Mouse (Mus musculus): ENCODE results near the gene Jazf1. TPM values are rescaled to one million over a fixed set of nuclear protein-coding genes. Genes with fewer than 3 reads are reported as not detected.

Gene Jazf1
- polyA plus RNA-seq, 1 experiment from 2014 or later, result 13.9 TPM

- Histone ChIP-seq H3K4me2 (no peak overlapping the region), H3K4me3 (no peak overlapping the region), H3K27ac (no peak overlapping the region), H3K27me3 (no peaks in the 10 kb centered on the region), H3K36me3 (no peaks in the 10 kb centered on the region), H3K9ac (no peak overlapping the region), H3K4me1 (replicated peaks) (no peaks in the 10 kb centered on the region), H3K9me3 (replicated peaks) (no peaks in the 10 kb centered on the region)
- no peak for ATAC-seq (replicated peaks; ENCODE audit: insufficient number of reproducible peaks, insufficient read depth, low FRiP score, low read depth)
- WGBS, result 79% methylated on average over 2 of the region's 2 CpGs
Observed at GRCm38 (mm10) chr6:52868352-52868751, 200.1 kb downstream of the Jazf1 start.

GRCm38 (mm10) chr6:52861928-52862327 is 206.5 kb downstream of the Jazf1 start:
- H3K27ac ChIP-seq, result peak overlapping the region; percentile 66
- WGBS, result 19% methylated on average over 7 of the region's 7 CpGs
- H3K4me2 ChIP-seq, result no peak overlapping the region
- H3K4me1 ChIP-seq (replicated peaks), result peaks cover 31% of the 10 kb centered on the region
- peak; percentile 76; the same call in 1 of the 2 replicates for ATAC-seq (replicated peaks; ENCODE audit: insufficient number of reproducible peaks, insufficient read depth, low FRiP score, low read depth)
- no peak overlapping the region for H3K4me3 ChIP-seq
- no peak overlapping the region for H3K9ac ChIP-seq
- no peaks in the 10 kb centered on the region for H3K9me3 ChIP-seq (replicated peaks)
- no peaks in the 10 kb centered on the region for H3K27me3 ChIP-seq
- no peaks in the 10 kb centered on the region for H3K36me3 ChIP-seq

DNA sequence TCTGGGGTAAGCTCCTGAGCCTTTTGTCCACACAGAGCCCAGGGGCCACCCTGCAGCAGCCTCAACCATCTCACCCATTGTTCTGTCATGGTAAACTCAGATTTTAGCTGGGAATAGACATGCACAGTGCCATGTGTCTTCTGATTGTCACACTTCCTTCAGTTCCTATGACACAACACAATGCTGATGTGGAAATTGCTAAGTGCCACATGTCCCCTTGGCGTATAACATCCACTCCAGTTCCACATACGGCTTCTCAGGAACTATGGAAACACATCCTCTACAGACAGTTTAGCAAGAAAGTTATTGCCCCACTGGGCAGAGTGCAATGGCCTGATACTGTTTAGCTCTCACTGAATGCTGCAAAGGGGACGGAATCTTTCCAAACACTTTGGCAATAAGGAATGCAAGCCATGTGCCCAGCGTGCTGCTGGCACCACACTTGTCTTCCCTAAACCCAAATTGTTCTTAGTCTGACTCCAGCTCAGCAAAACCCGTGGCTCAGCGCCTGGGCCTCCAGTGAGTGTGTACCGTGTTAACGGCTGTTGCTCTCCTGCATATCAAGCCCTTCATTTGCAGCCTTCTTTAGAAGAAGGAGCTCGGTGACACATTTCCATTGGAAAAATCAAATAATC is 207.1 kb downstream of the Jazf1 start:
- ATAC-seq (replicated peaks; ENCODE audit: insufficient number of reproducible peaks, insufficient read depth, low FRiP score, low read depth), result no peak
- WGBS, result 62% methylated on average over 9 of the region's 9 CpGs
- peak overlapping the region; percentile 66 for H3K27ac ChIP-seq

DNA sequence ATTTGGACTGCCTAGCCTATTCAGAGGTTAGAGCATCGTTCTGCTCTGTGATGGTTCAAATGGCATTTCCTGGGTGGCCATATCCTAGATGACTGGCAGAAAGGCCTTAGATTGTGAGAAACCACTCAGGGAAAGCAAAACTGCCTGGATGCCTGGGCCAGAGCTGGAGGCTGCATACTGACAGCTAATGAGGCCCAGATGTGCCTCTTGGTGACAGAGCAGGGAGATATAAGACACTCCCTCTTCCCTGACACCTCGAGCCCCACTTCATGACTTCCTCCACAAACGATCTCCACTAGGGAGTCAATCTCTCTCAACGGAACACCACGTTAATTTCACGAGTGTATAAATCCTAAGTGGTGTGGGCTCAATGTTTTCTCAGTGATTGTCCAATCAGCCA is 207.7 kb downstream of the Jazf1 start:
- Histone ChIP-seq H3K9ac (no peak overlapping the region), H3K27ac (peak overlapping the region; percentile 66; the same call in 1 of the 2 replicates), H3K27me3 (no peaks in the 10 kb centered on the region), H3K4me1 (replicated peaks) (peaks cover 42% of the 10 kb centered on the region), H3K4me3 (no peak overlapping the region), H3K4me2 (no peak overlapping the region), H3K36me3 (no peaks in the 10 kb centered on the region), H3K9me3 (replicated peaks) (no peaks in the 10 kb centered on the region)
- ATAC-seq (replicated peaks; ENCODE audit: insufficient number of reproducible peaks, insufficient read depth, low FRiP score, low read depth), result no peak
- 13% methylated on average over 6 of the region's 6 CpGs for WGBS

More for the DNA sequence above, 207.1 kb downstream of the Jazf1 start:
- H3K27me3 ChIP-seq, result no peaks in the 10 kb centered on the region
- no peak overlapping the region for H3K4me3 ChIP-seq
- H3K36me3 ChIP-seq, result no peaks in the 10 kb centered on the region
- H3K9ac ChIP-seq, result no peak overlapping the region
- no peaks in the 10 kb centered on the region for H3K9me3 ChIP-seq (replicated peaks)
- peaks cover 37% of the 10 kb centered on the region for H3K4me1 ChIP-seq (replicated peaks)
- no peak overlapping the region for H3K4me2 ChIP-seq

GRCm38 (mm10) chr6:52858911-52859431 is 209.5 kb downstream of the Jazf1 start:
- no peak overlapping the region for H3K27ac ChIP-seq
- no peaks in the 10 kb centered on the region for H3K27me3 ChIP-seq
- peaks cover 42% of the 10 kb centered on the region for H3K4me1 ChIP-seq (replicated peaks)
- ATAC-seq (replicated peaks; ENCODE audit: insufficient number of reproducible peaks, insufficient read depth, low FRiP score, low read depth), result no peak
- H3K9ac ChIP-seq, result no peak overlapping the region
- WGBS, result 77% methylated on average over 3 of the region's 3 CpGs
- no peaks in the 10 kb centered on the region for H3K36me3 ChIP-seq
- no peaks in the 10 kb centered on the region for H3K9me3 ChIP-seq (replicated peaks)
- H3K4me2 ChIP-seq, result no peak overlapping the region
- no peak overlapping the region for H3K4me3 ChIP-seq

- Histone ChIP-seq H3K4me2 (no peak overlapping the region), H3K36me3 (no peaks in the 10 kb centered on the region), H3K4me3 (no peak overlapping the region), H3K27ac (no peak overlapping the region), H3K4me1 (replicated peaks) (peaks cover 32% of the 10 kb centered on the region), H3K27me3 (no peaks in the 10 kb centered on the region), H3K9me3 (replicated peaks) (no peaks in the 10 kb centered on the region), H3K9ac (no peak overlapping the region)
- ATAC-seq (replicated peaks; ENCODE audit: insufficient number of reproducible peaks, insufficient read depth, low FRiP score, low read depth), result no peak
- WGBS, result 52% methylated on average over 8 of the region's 8 CpGs
Observed at GRCm38 (mm10) chr6:52852404-52853107, 215.9 kb downstream of the Jazf1 start.

- ATAC-seq (replicated peaks; ENCODE audit: insufficient number of reproducible peaks, insufficient read depth, low FRiP score, low read depth), result no peak
- Histone ChIP-seq H3K9me3 (replicated peaks) (no peaks in the 10 kb centered on the region), H3K4me1 (replicated peaks) (peaks cover 26% of the 10 kb centered on the region), H3K4me3 (no peak overlapping the region), H3K36me3 (no peaks in the 10 kb centered on the region), H3K9ac (no peak overlapping the region), H3K4me2 (no peak overlapping the region), H3K27me3 (no peaks in the 10 kb centered on the region), H3K27ac (no peak overlapping the region)
- WGBS, result 66% methylated on average over 3 of the region's 3 CpGs
Observed at GRCm38 (mm10) chr6:52851975-52852374, 216.5 kb downstream of the Jazf1 start.

- H3K4me1 ChIP-seq (replicated peaks), result peaks cover 18% of the 10 kb centered on the region
- H3K9me3 ChIP-seq (replicated peaks), result no peaks in the 10 kb centered on the region
- H3K4me3 ChIP-seq, result peak overlapping the region; percentile 7; the same call in 1 of the 2 replicates
- no peaks in the 10 kb centered on the region for H3K27me3 ChIP-seq
- peak overlapping the region; percentile 45 for H3K4me2 ChIP-seq
- 27% methylated on average over 5 of the region's 5 CpGs for WGBS
- H3K36me3 ChIP-seq, result no peaks in the 10 kb centered on the region
- no peak overlapping the region for H3K9ac ChIP-seq
- peak overlapping the region; percentile 53 for H3K27ac ChIP-seq
- no peak; the same call in 1 of the 2 replicates for ATAC-seq (replicated peaks; ENCODE audit: insufficient number of reproducible peaks, insufficient read depth, low FRiP score, low read depth)
Observed at GRCm38 (mm10) chr6:52851019-52851418, 217.4 kb downstream of the Jazf1 start.

- H3K36me3 ChIP-seq, result no peaks in the 10 kb centered on the region
- peaks cover 16% of the 10 kb centered on the region for H3K4me1 ChIP-seq (replicated peaks)
- ATAC-seq (replicated peaks; ENCODE audit: insufficient number of reproducible peaks, insufficient read depth, low FRiP score, low read depth), result no peak
- no peaks in the 10 kb centered on the region for H3K9me3 ChIP-seq (replicated peaks)
- no peaks in the 10 kb centered on the region for H3K27me3 ChIP-seq
- WGBS, result 72% methylated on average over 6 of the region's 6 CpGs
- H3K4me3 ChIP-seq, result no peak overlapping the region
- H3K4me2 ChIP-seq, result no peak overlapping the region
- no peak overlapping the region for H3K27ac ChIP-seq
- H3K9ac ChIP-seq, result no peak overlapping the region
Observed at GRCm38 (mm10) chr6:52848199-52848598, 220.2 kb downstream of the Jazf1 start.

DNA sequence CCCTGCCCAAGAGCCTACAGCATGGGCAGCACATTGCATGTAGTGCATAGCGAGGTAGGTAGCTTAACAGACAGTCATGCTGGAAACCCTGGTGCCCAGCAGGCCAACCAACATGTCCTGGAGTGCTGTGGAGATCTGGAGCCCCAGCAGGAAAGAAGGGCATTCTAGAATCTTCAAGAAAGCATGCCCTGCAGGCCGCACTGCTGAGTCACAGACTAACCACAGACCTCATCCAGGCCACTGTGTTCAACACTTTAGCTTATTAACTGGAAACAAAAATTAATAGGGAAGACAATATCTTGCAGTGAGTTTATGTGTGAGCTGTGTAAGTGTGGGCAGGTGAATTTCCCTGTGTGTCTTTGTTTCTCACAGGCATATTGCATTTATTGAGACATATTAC is 222.1 kb downstream of the Jazf1 start:
- no peaks in the 10 kb centered on the region for H3K36me3 ChIP-seq
- no peak for ATAC-seq (replicated peaks; ENCODE audit: insufficient number of reproducible peaks, insufficient read depth, low FRiP score, low read depth)
- peaks cover 11% of the 10 kb centered on the region for H3K4me1 ChIP-seq (replicated peaks)
- no peaks in the 10 kb centered on the region for H3K27me3 ChIP-seq
- no peak overlapping the region for H3K4me2 ChIP-seq
- no peak overlapping the region for H3K9ac ChIP-seq
- H3K4me3 ChIP-seq, result no peak overlapping the region
- WGBS, result 81% methylated on average over 2 of the region's 2 CpGs
- no peaks in the 10 kb centered on the region for H3K9me3 ChIP-seq (replicated peaks)
- no peak overlapping the region for H3K27ac ChIP-seq

GRCm38 (mm10) chr6:52844741-52845140 is 223.7 kb downstream of the Jazf1 start:
- WGBS, result 87% methylated on average over 3 of the region's 3 CpGs
- Histone ChIP-seq H3K9me3 (replicated peaks) (no peaks in the 10 kb centered on the region), H3K9ac (no peak overlapping the region), H3K4me2 (no peak overlapping the region), H3K4me3 (no peak overlapping the region), H3K27me3 (no peaks in the 10 kb centered on the region), H3K36me3 (no peaks in the 10 kb centered on the region), H3K27ac (no peak overlapping the region), H3K4me1 (replicated peaks) (peaks cover 19% of the 10 kb centered on the region)
- no peak for ATAC-seq (replicated peaks; ENCODE audit: insufficient number of reproducible peaks, insufficient read depth, low FRiP score, low read depth)

All from heart, embryonic 15.5 days (tissue).